ENCODE assay signal across 8 mouse cellular contexts in genomic region chr11:21569456-21570108, GRCm38 (mm10). TPM values are rescaled to one million over a fixed set of nuclear protein-coding genes. Genes with fewer than 3 reads are reported as not detected.
DNase-seq lines count a peak whose midpoint lies in the region; ATAC-seq and TF ChIP-seq lines count a peak whose summit lies in the region.

No protein-coding gene starts in this region.

- no peak for TF ChIP-seq POLR2A in cerebellum, adult 2 months (IDR thresholded peaks at IDR 0.05; ENCODE audit: borderline replicate concordance, insufficient read depth, low read length)

- H3K36me3 ChIP-seq in heart, embryonic 15.5 days, result peaks cover 23% of the 10 kb centered on the region

- H3K4me1 ChIP-seq in cerebellum, adult 2 months (ENCODE audit: control insufficient read depth, insufficient read depth, low read length), result peaks cover 9% of the 10 kb centered on the region
- peaks cover 52% of the 10 kb centered on the region for H3K4me1 ChIP-seq in heart, embryonic 15.5 days (replicated peaks)

- peak overlapping the region; percentile 38 for H3K4me3 ChIP-seq in cerebellum, adult 2 months (replicated peaks; ENCODE audit: insufficient read depth, low read depth, low read length)
- peak overlapping the region; percentile 47 for H3K4me3 ChIP-seq in heart, embryonic 15.5 days

- peak overlapping the region; percentile 45 for H3K9ac ChIP-seq in heart, embryonic 15.5 days

- peak; percentile 28 for DNase-seq in urinary bladder, postnatal 14 days (ENCODE audit: low spot score)
- DNase-seq in urinary bladder, adult 18-20 months (ENCODE audit: low spot score in 2 of 2), result no peak
- DNase-seq in cerebellum, adult 2 months, result peak; percentile 54 to 82
- peak; percentile 57 for DNase-seq in kidney, postnatal 36 days
- peak; percentile 70 for DNase-seq in telencephalon, adult 2 months (ENCODE audit: low read depth, low spot score)
- no peak for DNase-seq in yolk sac, embryonic 10.5 days (ENCODE audit: low spot score)

- ATAC-seq in heart, embryonic 15.5 days (replicated peaks; ENCODE audit: insufficient number of reproducible peaks, insufficient read depth, low FRiP score, low read depth), result peak; percentile 36; the same call in 1 of the 2 replicates
- ATAC-seq in megakaryocyte progenitor cell, adult 5-6 weeks (replicated peaks; ENCODE audit: poor library complexity), result peak; percentile 21

- no peaks in the 10 kb centered on the region for H3K27me3 ChIP-seq in cerebellum, adult 2 months (ENCODE audit: control insufficient read depth, insufficient read depth, low read length)
- H3K27me3 ChIP-seq in heart, embryonic 15.5 days, result no peaks in the 10 kb centered on the region

- no peak for TF ChIP-seq CTCF in cerebellum, adult 2 months (IDR thresholded peaks at IDR 0.05; ENCODE audit: borderline replicate concordance, insufficient read depth, low read depth, low read length)

- no peaks in the 10 kb centered on the region for H3K9me3 ChIP-seq in heart, embryonic 15.5 days (replicated peaks)

- H3K4me2 ChIP-seq in heart, embryonic 15.5 days, result peak overlapping the region; percentile 70

- 6% methylated on average over 3 of the region's 3 CpGs for WGBS in cerebellum, adult 2 months
- 12% methylated on average over 3 of the region's 3 CpGs for WGBS in heart, embryonic 15.5 days

- H3K27ac ChIP-seq in cerebellum, adult 2 months (ENCODE audit: insufficient read depth, low read length), result no peak overlapping the region
- peak overlapping the region; percentile 91 for H3K27ac ChIP-seq in heart, embryonic 15.5 days

RNA-seq across cellular contexts. Expression of gene Wdpcp, which starts 2.5 kb away (rescaled TPM):
- polyA plus RNA-seq in cerebellum, adult 2 months (2012; rRNA removed), result 4.3 and 4.9 TPM in 2 replicates
- 6.7 and 7.7 TPM in 2 replicates for polyA plus RNA-seq in heart, embryonic 15.5 days (2015; fragmentation: Nextera tagmentation; extraction: Ambion mirVana)
- total RNA-seq in megakaryocyte progenitor cell, adult 5-6 weeks (2015), result 5.3 and 7.3 TPM in 2 replicates
- 14.4 and 27.1 TPM in 2 replicates for total RNA-seq in megakaryocyte progenitor cell, adult 5-6 weeks (2017)

RNA-seq across cellular contexts. Expression of gene Mdh1, which starts 2.6 kb away (rescaled TPM):
- polyA plus RNA-seq in cerebellum, adult 2 months (2012; rRNA removed), result 1,349 and 1,378 TPM in 2 replicates
- polyA plus RNA-seq in heart, embryonic 15.5 days (2015; fragmentation: Nextera tagmentation; extraction: Ambion mirVana), result 1,610 and 1,790 TPM in 2 replicates
- total RNA-seq in megakaryocyte progenitor cell, adult 5-6 weeks (2015), result 219 and 221 TPM in 2 replicates
- 138 and 144 TPM in 2 replicates for total RNA-seq in megakaryocyte progenitor cell, adult 5-6 weeks (2017)

Comparison
In these comparisons a context has a peak if more than half of its experiments do, and no peak if none do; other contexts are left out.
1. DNase-seq: peak in urinary bladder, postnatal 14 days (single experiment), cerebellum, adult 2 months (2 of 2), kidney, postnatal 36 days (2 of 2) and telencephalon, adult 2 months (single experiment); none in urinary bladder, adult 18-20 months (0 of 2) and yolk sac, embryonic 10.5 days (single experiment).